Mouse (Mus musculus) liver, adult 2 months (tissue): ENCODE results near the gene Il1r1. TPM values are rescaled to one million over a fixed set of nuclear protein-coding genes. Genes with fewer than 3 reads are reported as not detected.

ENCODE experiments used
- DNase-seq: peaks from one replicate; pipeline ENCODE4 v3.0.0-alpha.2; 2011; ENCODE audit warnings: low read depth, low spot score; ENCODE audit errors: extremely low read depth
- H3K27ac ChIP-seq: fragments of 200-500 bp; replicated peaks from 2 replicates; pipeline ENCODE4 v1.5.1; 2012; ENCODE audit warnings: low read depth, mild to moderate bottlenecking, control low read depth, inconsistent platforms, low read length; ENCODE audit not compliant: insufficient read depth
- H3K27me3 ChIP-seq: fragments of 200-500 bp; 2 replicates; pipeline ENCODE4 v1.6.1; 2012; ENCODE audit warnings: mild to moderate bottlenecking, moderate library complexity, low read length, inconsistent platforms; ENCODE audit not compliant: control insufficient read depth, insufficient read depth
- H3K36me3 ChIP-seq: fragments of 200-500 bp; 2 replicates; pipeline ENCODE4 v1.6.1; 2012; ENCODE audit warnings: low read length, inconsistent platforms; ENCODE audit not compliant: control insufficient read depth, insufficient read depth
- H3K4me1 ChIP-seq: fragments of 200-500 bp; 2 replicates; pipeline ENCODE4 v1.6.1; 2011; ENCODE audit warnings: low read length; ENCODE audit not compliant: control insufficient read depth, insufficient read depth
- H3K4me3 ChIP-seq: fragments of 200-500 bp; 2 replicates; pipeline ENCODE4 v1.5.1; 2011; ENCODE audit warnings: low read depth, mild to moderate bottlenecking, control low read depth, low read length, moderate library complexity; ENCODE audit not compliant: insufficient read depth
- H3K79me2 ChIP-seq: fragments of 200-500 bp; 2 replicates; pipeline ENCODE4 v1.6.1; 2012; ENCODE audit warnings: inconsistent platforms, mild to moderate bottlenecking, low read length, moderate library complexity; ENCODE audit not compliant: control insufficient read depth, insufficient read depth
- H3K9ac ChIP-seq: fragments of 200-500 bp; 2 replicates; pipeline ENCODE4 v1.6.1; 2012; ENCODE audit warnings: low read depth, mild to moderate bottlenecking, control low read depth, inconsistent platforms, low read length
- CTCF ChIP-seq: fragments of 200-500 bp; IDR thresholded peaks from 2 replicates; pipeline ENCODE4 v1.5.1; 2011; ENCODE audit warnings: low read depth, low read length, control low read depth
- POLR2A ChIP-seq: fragments of 200-500 bp; IDR thresholded peaks from 2 replicates; pipeline ENCODE4 v1.6.1; 2011; ENCODE audit warnings: low read length, control low read depth; ENCODE audit not compliant: insufficient read depth; ENCODE audit errors: extremely low read depth
- WGBS: fragments of 180-500 bp; shearing (Covaris S2); methylation state at CpG from one replicate; pipeline ENCODE4 v1.1.7; 2018; 5-methylcytosine and 5-hydroxymethylcytosine counted together
- polyA plus RNA-seq: library from polyadenylated mRNA; depleted of rRNA; stranded (reverse); fragments of >200 nt; gene quantifications from 2 replicates; pipeline ENCODE4 v1.2.3, GENCODE M21; 2012
- total RNA-seq: library from RNA; depleted of rRNA; stranded (reverse); fragments of >200 nt; gene quantifications from 2 replicates; pipeline ENCODE4 v1.2.3, GENCODE M21; 2014

Il1r1 gene
- total and polyA plus RNA-seq, 2 experiments = 5.5 to 16.0 TPM

DNA sequence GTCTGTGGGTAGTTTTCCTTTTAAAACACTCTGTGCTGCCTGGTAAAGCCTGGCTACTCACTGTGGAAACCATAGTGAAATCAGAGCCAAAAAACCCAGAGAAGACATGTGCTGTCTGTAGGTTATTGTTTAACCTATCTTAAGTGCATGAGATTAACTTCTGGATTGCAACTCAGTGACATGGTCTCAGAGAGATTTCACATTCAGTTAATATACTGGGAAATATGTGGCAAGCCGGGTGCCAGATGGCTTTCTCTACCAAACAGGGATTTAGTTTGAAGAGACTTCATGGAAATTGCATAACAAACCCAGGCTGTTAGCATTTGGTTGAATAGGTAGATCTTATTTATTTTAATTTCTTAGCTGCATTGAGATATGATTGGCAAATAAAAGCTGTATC, 17.8 kb downstream of the Il1r1 start:
- Histone ChIP-seq H3K9ac (no peak overlapping the region), H3K36me3 (peaks cover 5% of the 10 kb centered on the region; the same call in 1 of the 2 replicates), H3K79me2 (peaks cover 10% of the 10 kb centered on the region; the same call in 1 of the 2 replicates), H3K4me3 (no peak overlapping the region), H3K27ac (no peak overlapping the region), H3K4me1 (peaks cover 18% of the 10 kb centered on the region; the same call in 1 of the 2 replicates), H3K27me3 (no peaks in the 10 kb centered on the region)
- WGBS = 25% methylated on average over 1 of the region's 1 CpGs
- TF ChIP-seq POLR2A (no peak), CTCF (no peak)
- DNase-seq = peak; percentile 78

DNA sequence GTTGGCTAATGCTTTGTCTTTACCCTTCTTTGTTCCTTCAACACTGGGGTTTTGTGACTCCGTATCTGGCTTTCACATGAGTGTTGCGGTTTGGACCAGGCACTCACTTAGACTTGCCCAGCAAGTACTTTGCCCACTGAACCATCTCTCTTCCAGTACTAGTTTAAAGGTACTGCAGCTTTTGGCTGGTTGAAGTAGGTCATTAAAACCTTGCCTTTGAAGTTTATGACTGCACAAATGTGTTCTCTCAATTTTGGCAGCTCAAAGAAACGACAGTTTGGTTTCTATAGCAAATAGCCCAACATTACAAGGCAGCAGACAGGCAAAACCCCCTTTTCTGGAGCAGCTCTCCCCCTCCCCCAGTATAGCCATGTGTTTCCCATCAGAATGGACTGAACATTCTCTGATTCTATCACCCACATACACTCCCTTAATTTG, 18.7 kb downstream of the Il1r1 start:
- peaks cover 17% of the 10 kb centered on the region; the same call in 1 of the 2 replicates for H3K4me1 ChIP-seq
- DNase-seq = peak; percentile 80
- H3K36me3 ChIP-seq = peaks cover 5% of the 10 kb centered on the region; the same call in 1 of the 2 replicates
- peak overlapping the region; percentile 25; the same call in 1 of the 2 replicates for H3K9ac ChIP-seq
- no peaks in the 10 kb centered on the region for H3K27me3 ChIP-seq
- H3K27ac ChIP-seq = no peak overlapping the region; the same call in 1 of the 2 replicates
- WGBS = 21% methylated on average over 3 of the region's 3 CpGs
- H3K79me2 ChIP-seq = peaks cover 13% of the 10 kb centered on the region; the same call in 1 of the 2 replicates
- TF ChIP-seq POLR2A (no peak), CTCF (no peak)
- H3K4me3 ChIP-seq = no peak overlapping the region

DNA sequence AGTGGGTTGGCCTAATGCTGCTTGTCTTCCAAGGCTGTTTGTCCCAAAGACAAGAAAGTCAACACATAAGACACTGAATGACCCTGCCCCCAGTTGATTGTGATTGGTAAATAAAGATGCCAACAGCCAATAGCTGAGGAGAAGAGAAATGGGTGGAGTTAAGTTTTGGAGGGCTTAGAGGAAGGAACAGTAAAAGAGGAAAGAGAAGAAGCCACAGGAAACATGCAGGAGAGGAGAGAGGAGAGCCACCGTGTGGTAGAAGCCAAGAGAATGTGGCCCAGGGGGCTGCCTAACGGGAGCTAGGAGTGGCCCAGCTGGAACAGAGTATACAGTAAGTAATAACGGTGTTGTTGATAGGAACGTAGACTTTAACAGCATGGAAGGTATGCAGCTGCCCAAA, 25.5 kb downstream of the Il1r1 start:
- Histone ChIP-seq H3K79me2 (peaks cover 26% of the 10 kb centered on the region; the same call in 1 of the 2 replicates), H3K27ac (no peak overlapping the region), H3K4me3 (no peak overlapping the region), H3K27me3 (no peaks in the 10 kb centered on the region), H3K36me3 (peaks cover 9% of the 10 kb centered on the region), H3K4me1 (peaks cover 15% of the 10 kb centered on the region), H3K9ac (no peak overlapping the region)
- 61% methylated on average over 4 of the region's 4 CpGs for WGBS
- TF ChIP-seq POLR2A (no peak), CTCF (no peak)
- no peak for DNase-seq

DNA sequence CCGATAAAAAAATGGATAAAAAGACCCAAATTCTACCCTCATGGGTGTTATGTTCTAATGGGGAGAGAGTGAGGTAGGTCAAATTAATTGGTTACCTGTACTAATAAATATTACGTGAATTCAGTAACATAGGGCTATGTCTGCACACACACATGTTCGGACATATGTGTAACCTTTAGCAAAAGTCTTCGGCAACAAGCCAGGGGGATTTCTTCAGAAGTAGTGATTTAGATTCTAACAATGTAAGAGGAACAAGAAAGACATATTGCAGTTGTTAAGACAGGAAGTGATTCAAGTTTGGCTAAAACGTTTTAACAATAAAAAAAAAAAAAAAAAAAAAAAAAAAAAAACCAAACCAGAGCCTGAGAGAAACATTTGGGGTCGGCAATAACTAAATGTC, 27.6 kb downstream of the Il1r1 start:
- Histone ChIP-seq H3K27ac (no peak overlapping the region), H3K9ac (no peak overlapping the region), H3K36me3 (peaks cover 17% of the 10 kb centered on the region), H3K4me3 (no peak overlapping the region), H3K4me1 (peaks cover 19% of the 10 kb centered on the region), H3K79me2 (peaks cover 31% of the 10 kb centered on the region; the same call in 1 of the 2 replicates), H3K27me3 (no peaks in the 10 kb centered on the region)
- no peak for DNase-seq
- TF ChIP-seq POLR2A = no peak
- TF ChIP-seq CTCF = no peak
- 80% methylated on average over 6 of the region's 6 CpGs for WGBS

DNA sequence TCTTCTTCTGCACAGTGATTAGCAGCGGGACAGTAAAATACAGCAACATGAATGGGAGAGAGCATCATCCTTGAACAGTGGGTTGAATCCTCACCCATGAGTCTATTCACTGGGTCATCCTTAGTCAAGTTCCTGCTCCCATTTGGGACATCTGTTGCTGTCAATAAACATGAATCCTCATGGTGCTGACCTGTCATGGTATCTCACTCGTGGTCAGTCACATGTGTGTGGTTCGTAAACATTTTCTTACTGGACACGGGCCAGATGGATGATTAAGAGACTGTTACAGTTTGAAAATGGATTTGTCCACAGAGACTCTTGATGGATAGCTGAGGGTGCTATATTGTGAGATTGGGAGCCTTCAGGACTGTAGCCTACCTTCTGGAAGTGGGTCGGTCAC, 29.1 kb downstream of the Il1r1 start:
- peaks cover 19% of the 10 kb centered on the region for H3K36me3 ChIP-seq
- no peak overlapping the region for H3K9ac ChIP-seq
- no peak for DNase-seq
- TF ChIP-seq CTCF = no peak
- H3K79me2 ChIP-seq = peaks cover 24% of the 10 kb centered on the region; the same call in 1 of the 2 replicates
- no peak overlapping the region for H3K27ac ChIP-seq
- WGBS = 60% methylated on average over 5 of the region's 5 CpGs
- peaks cover 19% of the 10 kb centered on the region for H3K4me1 ChIP-seq
- no peaks in the 10 kb centered on the region for H3K27me3 ChIP-seq
- no peak overlapping the region for H3K4me3 ChIP-seq

DNA sequence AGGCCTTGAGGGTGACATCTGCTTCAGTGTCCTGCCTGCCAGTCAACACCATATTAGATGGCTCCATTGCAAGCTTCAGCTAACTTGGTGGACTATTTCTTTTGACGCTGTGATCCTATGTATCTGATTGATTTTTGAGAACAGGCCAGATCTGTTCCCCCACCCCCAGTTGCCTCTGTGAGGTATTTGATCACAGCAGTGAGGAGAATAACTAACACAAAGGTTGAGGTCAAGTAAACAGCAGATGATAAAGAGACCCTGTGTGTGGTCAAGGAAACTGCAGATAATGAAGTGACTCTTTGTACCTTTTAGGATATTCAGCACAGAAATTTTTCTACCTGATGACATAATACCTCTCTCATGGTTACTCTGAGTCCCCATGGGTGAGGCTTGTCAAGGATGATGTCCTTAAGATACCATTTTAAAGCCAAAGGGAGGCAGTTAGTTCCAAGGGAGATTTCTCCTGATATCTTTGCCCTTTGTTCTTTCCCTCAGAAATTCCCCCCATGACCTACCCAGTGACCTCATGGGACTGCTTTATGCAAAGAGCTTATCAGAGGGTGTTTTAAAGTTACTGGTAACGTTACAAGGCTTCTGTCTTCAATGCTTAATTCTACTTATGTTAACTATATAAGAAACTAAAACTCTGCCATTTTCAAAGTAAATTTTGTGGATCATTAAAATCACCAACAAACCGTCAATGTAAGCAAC, 29.6 kb downstream of the Il1r1 start:
- H3K79me2 ChIP-seq = peaks cover 26% of the 10 kb centered on the region
- H3K36me3 ChIP-seq = peaks cover 18% of the 10 kb centered on the region
- no peak overlapping the region for H3K4me3 ChIP-seq
- no peak overlapping the region for H3K9ac ChIP-seq
- H3K27ac ChIP-seq = no peak overlapping the region
- no peak for DNase-seq
- 42% methylated on average over 3 of the region's 3 CpGs for WGBS
- H3K4me1 ChIP-seq = peaks cover 19% of the 10 kb centered on the region
- no peak for TF ChIP-seq POLR2A
- TF ChIP-seq CTCF = no peak
- no peaks in the 10 kb centered on the region for H3K27me3 ChIP-seq
